Mouse (Mus musculus) heart, postnatal 25 days (tissue): ENCODE data around the gene Ell. TPM values are rescaled to one million over a fixed set of nuclear protein-coding genes. Genes with fewer than 3 reads are reported as not detected.
A peak's percentile ranks its signal among the peaks of the same experiment; 100 is the strongest.

Experiments
- DNase-seq: peaks from one replicate; pipeline ENCODE4 v3.0.0; 2022; ENCODE audit warnings: low spot score
- intact Hi-C: fragments of 180-260 bp; cut with DNase I; formaldehyde crosslinking; loops from one replicate; pipeline ENCODE4 v1.15.1; 2025
- total RNA-seq, 2 experiments: library from RNA; stranded (reverse); gene quantifications; 2 replicates each; pipeline ENCODE4 v1.2.3; 2021

The Ell gene
- total RNA-seq, 2 experiments from 2014 or later, result 11.7 to 13.3 TPM

DNA sequence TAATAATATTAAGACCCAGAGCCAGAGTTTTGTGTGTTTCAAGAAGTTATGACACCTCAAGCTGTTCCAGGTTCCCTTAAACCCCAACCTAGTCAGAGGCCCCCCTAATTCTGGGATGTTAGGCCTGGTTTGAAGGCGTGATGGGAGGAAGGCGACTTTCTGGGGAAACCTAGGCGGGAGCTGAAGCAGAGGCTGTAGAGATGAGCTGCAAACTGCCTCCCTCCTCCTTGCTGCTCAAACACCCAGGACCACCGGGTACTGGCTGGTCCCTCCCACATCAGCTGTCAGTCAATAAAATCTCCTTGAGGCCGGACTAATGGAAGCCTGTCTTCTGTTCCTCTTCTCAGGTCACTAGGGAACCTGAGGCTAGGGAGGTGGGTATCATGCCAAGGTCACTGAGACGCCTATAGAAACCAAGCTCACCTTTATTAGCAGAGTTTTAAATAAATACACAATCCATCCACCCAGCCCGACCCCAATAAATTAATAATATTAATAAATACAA lies 89.8 kb downstream of the Ell start:
- DNase-seq, result no peak
- intact Hi-C loops, result loop anchor here (1.0 to 2.0 kb wide), 2 partner anchors 16 to 22 kb away; no protein-coding TSS in a partner anchor

DNA sequence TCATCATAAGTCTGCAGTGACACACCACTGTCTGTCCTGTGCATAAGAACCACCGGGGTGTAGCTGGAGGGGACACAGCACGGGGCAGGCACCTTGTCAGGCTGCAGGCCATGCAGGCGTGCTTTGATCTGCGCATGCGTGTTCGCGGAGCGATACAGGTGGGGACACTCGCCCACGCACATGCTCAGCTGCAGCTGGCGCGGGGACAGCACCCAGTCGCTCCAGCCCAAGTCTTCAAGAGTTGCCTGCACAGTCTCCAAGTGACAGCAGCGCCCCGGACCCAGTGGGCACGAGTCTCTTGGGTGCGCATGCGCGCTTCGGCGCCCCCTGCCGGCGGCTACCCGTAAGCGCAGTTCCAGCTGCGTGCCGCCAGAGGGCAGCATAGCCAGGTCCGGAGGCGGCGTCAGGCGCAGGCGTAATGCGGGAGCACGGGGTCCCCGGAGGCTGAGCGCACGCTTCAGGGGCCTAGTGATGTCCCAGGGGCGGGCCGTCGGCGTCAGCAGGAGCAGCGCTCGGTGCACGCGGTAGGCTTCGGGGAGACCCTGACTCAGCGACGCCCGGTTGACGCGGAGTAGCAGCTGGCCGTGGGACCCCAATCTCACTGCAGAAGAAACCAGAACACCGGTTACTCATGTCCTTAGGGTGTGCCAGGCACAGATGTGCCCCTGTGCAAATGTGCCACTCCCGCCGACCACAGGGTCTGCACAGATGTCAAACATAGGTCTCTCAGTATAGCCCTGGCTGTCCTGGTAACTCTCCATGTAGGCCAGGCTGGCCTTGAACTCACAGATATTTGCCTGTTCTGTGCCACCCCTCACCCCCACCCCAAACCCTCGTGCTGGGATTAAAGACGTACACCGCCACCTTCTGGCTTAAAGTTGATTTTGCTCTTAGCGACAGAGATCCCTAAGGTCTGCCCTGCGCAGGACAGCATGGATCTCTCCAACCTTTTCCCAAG lies 90.6 kb downstream of the Ell start:
- DNase-seq, result peak; percentile 79
- intact Hi-C loops, result loop anchor here (1.0 to 2.0 kb wide), 3 partner anchors 17 to 71 kb away; no protein-coding TSS in a partner anchor

DNA sequence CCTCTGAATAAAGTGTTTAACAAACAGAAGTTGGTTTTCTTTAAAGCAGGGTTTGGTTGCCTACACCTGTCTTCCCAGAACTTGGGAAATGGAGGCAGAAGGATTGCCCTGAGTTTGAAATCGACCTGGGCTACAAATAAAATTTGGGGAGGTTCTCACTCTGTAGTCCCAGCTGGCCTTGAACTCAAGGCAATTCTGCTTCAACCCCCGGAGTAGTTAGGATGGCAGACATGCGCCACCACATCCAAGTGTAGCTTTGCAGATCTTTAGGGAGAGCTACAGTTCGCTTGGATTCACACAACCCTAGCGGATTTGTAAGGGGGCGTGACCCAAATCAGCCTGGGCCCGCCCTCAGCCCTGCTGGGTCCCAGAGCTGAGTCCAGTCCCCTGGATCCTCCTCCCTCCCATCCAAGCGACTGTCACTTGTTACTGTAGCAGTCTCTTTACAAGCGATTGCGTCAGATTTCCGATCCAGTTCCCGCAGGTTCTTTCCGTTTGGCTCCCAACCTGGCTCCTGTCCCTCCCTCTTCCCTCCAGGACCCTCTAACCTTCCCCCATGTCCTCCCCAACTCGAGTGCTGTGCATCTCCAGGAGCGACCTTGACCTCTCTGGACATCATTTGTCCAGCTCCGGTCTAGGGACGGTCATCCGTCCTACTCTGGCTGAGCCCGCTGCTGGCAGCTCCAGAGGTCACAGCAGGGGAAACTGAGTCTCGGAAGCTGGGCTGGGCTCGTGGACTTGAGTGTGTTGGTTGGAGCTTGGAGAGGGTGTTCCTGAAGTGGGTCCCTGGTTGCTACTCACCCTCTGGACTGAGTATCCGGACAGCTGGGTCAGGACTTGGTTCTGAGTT lies 91.5 kb downstream of the Ell start:
- DNase-seq, result peak; percentile 57
- intact Hi-C loops, result loop anchor here (2.0 kb wide), 1 partner anchor 70 kb away; no protein-coding TSS in a partner anchor

DNA sequence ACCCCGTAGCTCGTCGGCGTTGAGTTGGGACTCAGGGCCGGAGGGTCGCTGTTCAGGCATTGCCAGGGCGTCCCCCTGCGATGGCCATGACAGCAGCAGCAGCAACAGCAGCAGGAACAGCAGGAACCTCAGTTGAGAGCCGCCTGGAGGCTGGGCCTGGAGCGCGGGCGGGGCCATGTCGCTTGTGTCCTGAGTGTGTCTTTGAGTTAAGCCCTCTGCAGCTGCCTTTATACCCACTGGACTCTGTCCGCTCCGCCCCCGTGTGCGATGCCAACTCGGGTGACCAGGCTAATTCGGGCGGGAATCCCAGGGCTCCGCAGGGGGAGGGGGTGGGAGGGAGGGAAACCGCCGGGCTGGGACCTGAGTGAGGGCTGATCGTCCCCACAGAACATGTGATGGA lies 92.2 kb downstream of the Ell start:
- no peak for DNase-seq
- intact Hi-C loops, result loop anchor here (2.0 kb wide), 1 partner anchor 69 kb away; no protein-coding TSS in a partner anchor

DNA sequence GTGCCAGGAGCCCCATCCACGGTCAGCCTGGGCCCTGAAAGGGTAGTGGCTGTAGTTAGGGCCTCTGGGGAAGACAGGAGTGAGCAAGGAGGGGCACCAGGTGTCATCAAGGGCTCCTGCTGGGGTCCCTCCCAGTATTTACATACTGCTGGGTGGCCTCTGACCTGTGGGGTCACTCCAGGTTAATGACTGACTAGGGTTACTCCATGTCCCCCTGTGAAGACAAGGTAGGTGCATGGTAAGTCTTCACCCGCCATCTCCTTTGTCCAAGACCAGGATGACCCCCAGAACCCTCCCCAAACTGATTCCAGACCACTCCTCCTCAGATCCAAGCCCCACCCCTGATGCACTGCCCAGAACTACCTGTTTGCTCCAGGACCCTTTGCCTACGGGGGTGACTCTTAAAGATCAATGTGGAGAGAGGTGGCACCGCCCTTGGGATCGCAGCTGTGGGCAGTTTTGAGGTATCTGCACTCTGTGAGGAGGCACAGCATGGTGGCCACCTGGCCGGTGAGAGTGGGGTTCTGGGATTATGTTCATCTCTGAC lies 93.2 kb downstream of the Ell start, which contains the start of gene Gdf15:
Gene Gdf15, minus strand, starts transcription at position 111 of the 547 bp plus-strand sequence.
- intact Hi-C loops, result no loop called here
- DNase-seq, result no peak

DNA sequence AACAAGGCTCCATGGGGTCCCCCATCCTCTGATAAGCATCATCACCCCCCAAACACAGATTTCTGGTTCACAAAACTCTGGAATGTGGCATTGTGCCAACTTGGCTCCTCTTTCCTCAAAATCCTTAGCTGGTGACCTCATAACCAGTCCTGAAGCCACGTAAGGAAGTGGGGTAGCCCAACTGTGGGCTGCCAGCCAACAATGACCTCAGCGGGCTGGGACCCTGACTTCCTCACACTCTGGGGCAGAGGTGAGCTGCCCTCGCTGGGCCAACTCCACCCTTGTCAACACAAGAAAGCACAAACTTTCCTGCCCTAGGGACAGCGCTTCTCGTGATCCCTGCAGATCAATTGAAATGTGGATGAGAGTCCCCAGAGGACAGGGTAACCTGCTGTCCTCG lies 94.8 kb downstream of the Ell start:
- peak; percentile 74 for DNase-seq
- intact Hi-C loops, result no loop called here

DNA sequence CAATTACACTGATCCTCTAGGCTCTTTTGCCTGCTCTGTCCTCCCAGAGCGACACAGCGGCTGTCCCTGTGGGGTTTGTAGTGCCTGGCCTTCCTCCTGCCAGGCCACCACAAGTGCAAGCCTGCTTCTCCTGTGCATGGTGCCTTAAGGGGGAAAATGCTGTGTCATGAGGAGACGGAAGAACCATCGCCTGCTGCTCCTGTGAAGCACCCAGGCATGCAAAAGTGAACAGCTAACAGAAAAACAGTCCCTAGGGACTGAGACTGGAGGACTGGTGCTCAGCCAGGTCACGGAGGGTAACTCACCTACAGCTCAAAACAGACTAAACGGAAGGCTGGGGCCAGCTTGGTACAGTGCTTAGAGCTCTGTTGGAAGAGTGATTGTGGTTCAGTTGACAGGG lies 96.3 kb downstream of the Ell start:
- intact Hi-C loops, result no loop called here
- DNase-seq, result no peak

DNA sequence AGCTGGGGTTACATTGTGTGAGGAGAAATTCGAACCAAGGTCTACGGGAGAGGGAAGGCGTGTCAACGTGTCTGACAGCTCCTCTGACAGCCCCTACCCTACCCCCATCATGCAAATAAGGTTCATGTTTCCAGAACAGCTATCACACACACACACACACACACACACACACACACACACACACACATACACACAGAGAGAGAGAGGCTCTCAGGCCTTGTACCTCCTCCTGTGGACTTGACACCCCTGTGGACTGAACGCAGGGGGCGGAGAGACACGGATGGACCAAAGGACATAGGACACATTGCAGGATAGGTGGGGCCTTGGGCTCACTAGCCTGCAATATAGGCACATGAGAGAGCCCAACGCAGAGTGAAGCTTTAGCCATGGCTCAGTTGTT lies 97.6 kb downstream of the Ell start:
- intact Hi-C loops, result no loop called here
- DNase-seq, result no peak

DNA sequence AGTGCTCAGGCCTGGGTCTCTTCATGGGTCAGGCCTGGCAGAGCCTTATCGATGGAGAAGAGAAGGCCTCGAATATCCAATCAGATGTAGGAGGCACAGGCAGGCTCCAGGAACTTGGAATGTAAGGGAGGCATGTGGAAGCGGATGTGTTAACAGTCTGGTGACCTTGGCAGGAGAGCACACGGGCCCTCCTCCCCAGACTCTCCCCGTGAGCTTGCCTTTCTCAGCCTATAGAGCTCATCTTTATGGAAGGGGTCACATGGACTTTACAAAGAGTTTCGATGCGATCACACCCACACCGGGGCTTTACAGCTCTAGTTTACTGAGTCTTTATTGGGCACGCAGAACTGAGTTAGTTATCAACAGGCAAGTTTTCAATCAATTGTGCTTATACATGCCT lies 99.5 kb downstream of the Ell start:
- intact Hi-C loops, result no loop called here

More for the DNA sequence above, 99.5 kb downstream of the Ell start:
- no peak for DNase-seq

Other genes with a start within 250 kb of the Ell start
- 10 to 100 TPM; 24.7 to 33.8 TPM for gene Ddx49, start 237.0 kb upstream of the Ell start, total RNA-seq
- 100 to 1,000 TPM; 145 to 159 TPM for gene Cope, start 236.9 kb upstream of the Ell start, total RNA-seq
- gene Cers1, start 223.7 kb upstream of the Ell start, total RNA-seq, result under 1 TPM; 0.31 to 0.39 TPM
- under 1 TPM in 1 of 2 experiments, not detected in 1; 0.21 TPM for gene Gdf1, start 209.6 kb upstream of the Ell start, total RNA-seq
- gene Upf1, start 186.2 kb upstream of the Ell start, total RNA-seq, result 10 to 100 TPM; 43.2 to 46.3 TPM
- 1 to 10 TPM; 6.1 to 7.0 TPM for gene Comp, start 165.9 kb upstream of the Ell start, total RNA-seq
- 10 to 100 TPM; 10.3 to 10.6 TPM for gene Crtc1, start 99.9 kb upstream of the Ell start, total RNA-seq
- gene Klhl26, start 62.5 kb upstream of the Ell start, total RNA-seq, result 1 to 10 TPM; 7.6 to 7.7 TPM
- not detected for gene Tmem59l, start 52.1 kb upstream of the Ell start, total RNA-seq
- under 1 TPM; 0.34 to 0.81 TPM for gene Crlf1, start 46.3 kb upstream of the Ell start, total RNA-seq
- gene Rex1bd, start 32.7 kb upstream of the Ell start, total RNA-seq, result 100 to 1,000 TPM; 102 TPM
- 1,000 to 10,000 TPM; 1,533 to 1,573 TPM for gene Uba52, start 28.7 kb upstream of the Ell start, total RNA-seq
- 100 to 1,000 TPM; 130 to 135 TPM for gene Fkbp8, start 11.7 kb upstream of the Ell start, total RNA-seq
- gene Kxd1, start 11.5 kb upstream of the Ell start, total RNA-seq, result 10 to 100 TPM; 73.6 to 76.6 TPM
- gene Isyna1, start 54.9 kb downstream of the Ell start, total RNA-seq, result 10 to 100 TPM; 21.5 to 25.1 TPM
- gene Ssbp4, start 69.4 kb downstream of the Ell start, total RNA-seq, result 10 to 100 TPM; 37.0 to 37.7 TPM
- gene Lrrc25, start 76.7 kb downstream of the Ell start, total RNA-seq, result 1 to 10 TPM; 1.4 to 1.5 TPM
- under 1 TPM; 0.56 to 0.73 TPM for gene Gdf15, start 93.0 kb downstream of the Ell start, total RNA-seq
- 10 to 100 TPM; 46.8 to 47.5 TPM for gene Pgpep1, start 120.9 kb downstream of the Ell start, total RNA-seq
- gene Lsm4, start 133.8 kb downstream of the Ell start, total RNA-seq, result 10 to 100 TPM; 60.6 to 62.9 TPM
- 100 to 1,000 TPM; 136 to 141 TPM for gene Jund, start 159.5 kb downstream of the Ell start, total RNA-seq
- gene Iqcn, start 164.0 kb downstream of the Ell start, total RNA-seq, result not detected
- not detected for gene Gm3336, start 179.1 kb downstream of the Ell start, total RNA-seq
- gene Pde4c, start 184.3 kb downstream of the Ell start, total RNA-seq, result 1 to 10 TPM; 2.5 to 3.7 TPM
- 10 to 100 TPM; 49.7 to 57.6 TPM for gene Rab3a, start 215.2 kb downstream of the Ell start, total RNA-seq
- 10 to 100 TPM; 26.7 to 28.0 TPM for gene Mpv17l2, start 221.5 kb downstream of the Ell start, total RNA-seq
- 10 to 100 TPM; 21.8 to 25.5 TPM for gene Pik3r2, start 237.3 kb downstream of the Ell start, total RNA-seq